Mouse (Mus musculus) adrenal gland (tissue): Measurements from ENCODE around the gene Prss22.

Experiments used
- intact Hi-C: fragments of 180-260 bp; cut with DNase I; formaldehyde crosslinking; loops from one replicate; pipeline ENCODE4 v1.15.1; 2025
- long read RNA-seq, 2 experiments: library from polyadenylated mRNA; unstranded; transcript quantifications; one replicate each; pipeline ENCODE4 v2.0.0; 2020; ENCODE audit warnings: borderline replicate concordance in 1 of 2; ENCODE audit not compliant: insufficient replicate concordance in 1 of 2

The Prss22 gene
- long read RNA-seq, experiment 1: 0 reads
- long read RNA-seq, experiment 2: 0 reads

GRCm38 (mm10) chr17:23997901-23998300, at the start of gene Prss22:
Gene Prss22, minus strand, starts transcription at chr17:23998100.
- intact Hi-C loops: no loop called here

- intact Hi-C loops: no loop called here
Observed at GRCm38 (mm10) chr17:24046026-24046425, 48.1 kb upstream of the Prss22 start.

DNA sequence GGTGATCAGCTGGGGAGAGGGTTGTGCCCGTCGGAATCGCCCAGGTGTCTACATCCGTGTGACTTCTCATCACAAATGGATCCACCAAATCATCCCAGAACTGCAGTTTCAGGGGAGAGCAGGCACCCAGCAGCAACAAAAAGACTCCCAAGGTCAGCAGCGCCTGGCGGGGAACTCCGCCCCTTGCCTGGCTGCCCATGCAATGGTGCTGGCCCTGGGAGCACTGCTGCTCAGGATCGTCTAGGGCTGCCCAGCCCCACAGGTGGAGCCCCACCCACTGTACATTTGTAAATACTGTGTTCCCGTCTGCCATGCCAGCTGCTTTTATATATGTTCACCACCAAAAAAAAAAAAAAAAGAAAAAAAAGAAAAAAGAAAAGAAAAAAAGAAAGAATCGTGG, 47.7 kb upstream of the Prss22 start:
- intact Hi-C loops: no loop called here

DNA sequence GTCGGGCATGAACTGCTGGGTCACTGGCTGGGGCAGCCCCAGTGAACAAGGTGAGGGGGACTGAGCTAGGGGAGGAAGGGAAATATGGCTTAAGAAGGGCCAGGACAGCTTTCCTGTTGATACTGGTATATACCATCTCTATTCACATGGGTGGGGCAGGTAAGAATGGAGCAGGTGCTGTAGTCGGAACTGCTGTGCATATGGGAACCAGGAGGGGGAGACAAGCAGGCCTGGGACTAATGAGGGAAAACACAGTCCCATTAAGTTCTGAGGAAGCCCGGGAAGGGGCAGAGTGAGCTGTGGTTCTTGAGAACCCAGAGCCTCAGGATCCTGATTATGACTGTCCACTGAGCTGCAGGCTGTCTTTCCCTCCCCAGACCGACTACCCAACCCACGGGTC, 46.6 kb upstream of the Prss22 start:
- intact Hi-C loops: no loop called here

DNA sequence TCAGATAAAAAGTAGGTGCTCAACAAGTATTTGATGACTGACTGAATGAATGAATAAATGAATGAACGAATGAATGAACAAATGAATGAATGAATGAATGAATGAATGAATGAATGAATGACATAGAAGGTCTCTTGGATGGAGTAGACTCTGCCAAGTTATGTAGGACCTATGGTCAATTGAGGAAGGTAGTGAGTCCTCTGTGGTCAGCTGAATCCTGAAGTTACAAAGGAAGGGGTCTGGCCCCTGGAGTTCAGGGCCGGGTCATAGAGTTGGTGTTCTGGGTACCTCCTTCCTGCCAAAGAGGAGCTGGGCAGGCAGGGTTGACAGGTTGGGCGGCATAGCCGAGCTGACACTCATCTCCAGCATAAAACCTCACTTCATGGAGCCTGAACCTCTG, 39.9 kb upstream of the Prss22 start, which contains the start of gene Prss27:
Gene Prss27, plus strand, starts transcription at position 301 of the 400 bp plus-strand sequence.
- intact Hi-C loops: no loop called here

- intact Hi-C loops: no loop called here
Observed at GRCm38 (mm10) chr17:24037360-24037759, 39.5 kb upstream of the Prss22 start.

- intact Hi-C loops: no loop called here
Observed at GRCm38 (mm10) chr17:24036954-24037353, 39.1 kb upstream of the Prss22 start.

DNA sequence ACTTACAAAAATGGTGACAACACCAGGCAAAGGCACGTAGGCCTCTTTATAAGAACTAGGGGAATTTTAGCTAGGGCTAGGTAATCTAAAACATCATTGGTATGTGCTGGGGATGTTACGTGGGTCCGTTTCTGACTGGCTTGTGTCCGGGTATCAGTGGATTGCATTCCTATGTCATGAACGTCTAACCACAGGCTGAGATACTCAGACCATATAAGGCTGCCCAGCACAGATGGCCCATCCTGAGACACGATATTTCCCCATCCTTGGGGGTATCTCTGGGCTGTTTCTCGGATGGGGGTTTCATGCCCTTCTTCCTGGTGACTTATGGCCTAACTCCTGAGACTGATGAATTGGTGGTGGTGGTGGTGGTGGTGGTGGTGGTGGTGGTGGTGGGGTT, 37.2 kb upstream of the Prss22 start:
- intact Hi-C loops: no loop called here

DNA sequence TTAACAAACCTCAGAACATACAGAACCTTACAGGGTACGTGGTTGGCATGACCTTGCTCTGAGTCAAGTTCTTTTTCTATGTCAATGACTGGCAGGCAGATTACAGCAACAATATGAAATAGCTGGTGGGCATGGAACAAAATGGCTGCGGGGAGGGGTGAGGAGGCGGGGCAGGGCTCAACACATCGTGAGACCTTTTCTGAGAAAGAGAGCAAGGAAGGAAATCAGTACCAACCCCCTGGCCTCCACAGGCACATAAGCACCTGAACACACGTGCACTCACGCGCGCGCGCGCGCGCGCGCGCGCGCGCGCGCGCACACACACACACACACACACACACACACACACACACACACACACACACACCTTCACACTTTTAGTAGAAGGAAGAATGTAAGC, 32.7 kb upstream of the Prss22 start:
- intact Hi-C loops: no loop called here

DNA sequence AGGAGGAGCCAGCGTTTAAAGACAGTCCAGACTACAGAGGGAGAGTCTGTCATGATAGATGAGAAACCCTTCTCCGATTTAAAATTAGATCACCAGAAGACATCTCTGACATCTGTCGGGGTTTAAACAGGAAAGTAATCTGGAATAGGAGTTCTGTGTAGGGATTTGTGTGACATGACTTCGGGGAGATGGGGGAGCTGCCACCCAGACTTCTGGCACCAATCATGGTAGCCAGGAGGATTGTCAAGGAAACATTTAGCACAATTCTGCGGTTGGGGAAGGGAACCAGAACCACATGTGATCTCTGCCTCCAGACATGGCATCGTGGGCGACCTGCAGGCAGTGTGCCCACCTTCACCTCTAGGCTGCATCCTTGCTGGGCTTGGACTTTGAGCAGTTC, 31.6 kb upstream of the Prss22 start:
- intact Hi-C loops: no loop called here

DNA sequence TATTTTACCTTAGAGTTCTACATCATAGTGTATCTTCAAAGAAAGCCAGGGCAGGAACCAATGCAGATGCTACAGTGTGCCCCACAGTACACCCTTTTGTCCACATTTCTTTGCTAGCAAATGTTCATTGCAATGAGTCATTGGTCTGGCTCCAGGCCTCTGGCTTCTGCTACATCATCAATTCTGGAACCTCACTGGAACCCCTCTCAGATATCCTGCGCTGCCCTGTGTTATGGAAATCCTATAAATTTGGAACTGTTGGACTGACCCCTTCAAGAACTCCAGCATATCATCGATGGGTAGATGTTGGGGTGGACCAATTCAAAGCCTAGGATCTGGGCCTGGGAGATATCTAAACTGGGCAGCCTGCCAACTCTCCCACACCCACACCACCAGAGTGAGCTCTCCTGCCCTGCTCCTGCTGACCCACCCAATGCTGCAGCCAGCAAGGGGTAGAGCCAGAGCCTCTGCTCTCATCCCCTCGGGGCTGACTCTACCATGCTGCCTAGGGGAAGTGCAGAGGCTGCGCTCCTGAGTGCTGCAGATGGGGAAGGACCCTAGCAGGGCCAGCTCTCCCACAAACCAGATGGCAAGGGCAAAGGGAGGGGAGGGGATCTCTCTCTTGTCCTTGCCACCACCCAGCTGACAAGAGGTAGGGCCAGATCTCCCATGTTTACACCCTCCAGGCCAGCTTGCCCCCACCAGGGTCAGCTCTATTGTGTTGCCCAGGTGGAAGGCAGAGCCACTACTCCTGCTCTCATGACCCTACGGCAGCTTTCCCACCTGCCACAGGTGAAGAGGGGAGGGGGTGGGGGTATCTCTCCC, 23.7 kb upstream of the Prss22 start:
- intact Hi-C loops: no loop called here

DNA sequence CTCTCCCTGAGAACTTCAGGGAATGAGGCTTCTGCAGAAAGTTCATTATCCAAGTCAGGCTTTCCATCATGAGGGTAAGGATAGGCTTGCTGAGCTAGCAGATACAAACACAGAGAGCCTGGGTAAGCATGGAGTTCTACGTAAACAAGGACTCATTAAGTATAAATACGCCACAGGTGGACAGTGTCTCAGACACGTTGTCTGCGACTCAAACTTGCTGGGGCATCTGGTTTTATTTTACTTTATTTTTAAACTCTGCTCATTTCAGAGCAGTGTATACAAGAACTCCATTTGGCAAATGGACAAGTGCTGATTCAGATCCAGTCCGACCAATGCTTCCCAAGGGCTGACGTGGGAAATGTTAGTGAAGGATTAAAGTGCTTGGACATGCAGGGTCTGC, 22.8 kb upstream of the Prss22 start:
- intact Hi-C loops: no loop called here

GRCm38 (mm10) chr17:24015727-24016126, 17.8 kb upstream of the Prss22 start:
- intact Hi-C loops: no loop called here

DNA sequence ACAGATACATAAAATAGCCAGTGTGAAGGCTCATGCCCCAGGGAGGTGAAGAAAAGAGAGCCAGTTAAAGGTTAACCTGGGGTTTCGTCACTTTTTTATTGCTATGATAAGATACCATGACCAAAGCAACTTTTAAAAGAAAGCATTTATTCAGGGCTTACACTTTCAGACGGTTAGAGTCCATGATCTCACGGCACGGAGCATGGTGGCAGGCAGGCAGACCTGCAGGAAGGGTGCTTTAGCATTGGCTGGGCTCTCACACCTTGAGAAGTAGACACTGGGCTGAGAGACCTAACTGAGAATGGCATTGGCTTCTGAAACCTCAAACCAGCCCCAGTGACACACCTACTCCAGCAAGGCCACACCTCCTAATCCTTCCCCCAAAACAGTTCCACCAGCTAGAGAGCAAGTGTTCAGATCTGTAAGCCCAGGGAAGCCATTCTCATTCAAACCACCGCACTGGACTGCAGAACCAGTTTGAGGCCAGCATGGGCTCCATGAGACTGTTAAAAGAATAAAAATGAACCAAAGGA, 16.6 kb upstream of the Prss22 start:
- intact Hi-C loops: no loop called here

DNA sequence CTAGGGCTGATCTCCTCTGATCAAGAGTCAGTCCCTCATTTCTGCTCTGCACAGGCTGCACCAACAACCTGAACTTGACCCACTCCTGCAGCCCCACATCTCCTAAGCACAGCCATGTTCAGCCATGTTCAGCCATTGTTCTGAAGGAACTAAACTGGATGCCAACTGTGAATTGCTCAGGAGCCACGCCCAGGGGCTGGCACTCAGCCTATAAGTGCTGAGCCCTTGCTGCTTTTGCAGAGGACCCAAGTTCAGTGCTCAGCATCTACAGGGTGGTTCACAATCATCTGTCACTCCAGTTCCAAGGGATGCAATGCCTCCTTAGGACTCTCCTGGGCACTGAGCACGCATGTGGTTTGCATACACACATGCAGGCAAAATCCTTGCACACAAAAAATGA, 15.0 kb upstream of the Prss22 start:
- intact Hi-C loops: no loop called here

DNA sequence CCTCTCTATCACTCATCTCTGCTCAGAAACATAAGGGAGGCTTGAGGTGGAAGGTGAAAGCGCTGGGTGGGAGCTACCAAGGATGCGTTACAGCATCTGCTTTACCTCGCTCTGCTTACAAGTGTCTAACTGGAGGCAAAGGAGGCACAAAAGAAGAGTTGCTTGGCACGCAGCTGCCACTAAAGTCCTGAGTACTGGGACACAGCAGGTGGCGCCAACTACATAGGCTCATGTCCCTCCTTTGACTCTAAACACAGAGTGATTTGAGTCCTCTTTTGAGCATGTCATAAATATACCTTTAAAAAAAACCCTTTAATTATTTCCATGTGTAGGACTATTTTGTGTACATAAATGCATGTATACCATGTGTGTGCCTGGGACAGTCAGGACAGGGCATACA, 11.7 kb upstream of the Prss22 start:
- intact Hi-C loops: no loop called here

GRCm38 (mm10) chr17:24008105-24008504, 10.2 kb upstream of the Prss22 start:
- intact Hi-C loops: no loop called here

GRCm38 (mm10) chr17:24007391-24007790, 9.5 kb upstream of the Prss22 start:
- intact Hi-C loops: no loop called here

- intact Hi-C loops: no loop called here
Observed at GRCm38 (mm10) chr17:24006930-24007329, 9.0 kb upstream of the Prss22 start.

- intact Hi-C loops: no loop called here
Observed at GRCm38 (mm10) chr17:24005049-24005448, 7.1 kb upstream of the Prss22 start.

GRCm38 (mm10) chr17:24004071-24004665, 6.3 kb upstream of the Prss22 start:
- intact Hi-C loops: no loop called here

DNA sequence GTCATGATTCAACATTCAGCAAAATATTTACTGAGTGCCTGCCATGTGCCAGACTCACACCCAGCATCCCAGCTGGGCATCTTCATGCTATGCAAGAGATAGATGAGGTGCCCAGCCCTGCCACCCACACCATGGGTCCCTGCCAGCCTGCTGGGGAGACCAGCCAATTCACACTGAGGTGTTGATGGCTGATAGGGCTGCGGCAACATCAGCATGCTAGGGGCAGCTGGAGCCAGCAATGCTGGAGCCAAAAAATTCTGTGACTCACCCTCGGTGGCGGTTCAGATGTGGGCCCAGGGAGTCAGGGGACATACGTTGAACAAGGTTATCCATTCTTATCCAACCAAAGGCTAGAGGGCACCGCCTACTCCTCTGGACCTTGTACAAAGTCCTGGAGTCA, 2.5 kb upstream of the Prss22 start:
- intact Hi-C loops: no loop called here

DNA sequence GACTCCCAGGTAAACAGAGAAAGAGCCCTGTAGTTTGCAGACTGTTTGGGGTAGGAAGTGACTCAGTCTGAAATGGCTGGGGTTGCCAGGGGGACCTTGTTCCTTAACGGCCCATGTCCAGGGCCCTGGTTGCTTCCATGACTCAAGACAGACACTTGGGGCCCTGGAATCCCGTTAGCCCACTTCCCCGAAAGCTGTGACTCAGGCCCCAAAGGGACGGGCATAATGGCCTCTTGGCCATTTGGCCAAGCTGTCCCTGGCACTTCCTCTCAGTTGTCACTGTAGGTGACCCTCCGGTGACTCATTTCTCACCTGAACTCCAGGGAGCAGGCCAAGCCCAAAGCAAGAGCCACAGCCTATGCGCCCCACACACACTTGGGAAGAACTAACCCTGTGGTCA, 483 bp upstream of the Prss22 start:
- intact Hi-C loops: no loop called here
